Mouse (Mus musculus) heart, adult 2 months (tissue): ENCODE data around the gene Rarg.

ENCODE experiments used
- CTCF ChIP-seq: fragments of 200-600 bp; IDR thresholded peaks from 2 replicates; pipeline ENCODE4 v1.8.1; 2022; ENCODE audit warnings: antibody characterized with exemption, mild to moderate bottlenecking, moderate library complexity
- EP300 ChIP-seq: fragments of 200-500 bp; IDR thresholded peaks from 2 replicates; pipeline ENCODE4 v1.6.1; 2011; ENCODE audit warnings: low read depth, low read length, control low read depth; ENCODE audit not compliant: insufficient read depth
- POLR2A ChIP-seq: fragments of 200-500 bp; IDR thresholded peaks from 2 replicates; pipeline ENCODE4 v1.6.1; 2011; ENCODE audit warnings: mild to moderate bottlenecking, low read depth, low read length, control low read depth; ENCODE audit not compliant: insufficient read depth

- no peak for TF ChIP-seq CTCF
- TF ChIP-seq POLR2A, result no peak
- no peak for TF ChIP-seq EP300
These were observed 14.7 kb downstream of the Rarg start for GRCm38 (mm10) chr15:102242404-102243228.
